Comparison of ENCODE assay signal across 9 mouse cellular contexts in the genomic region with DNA sequence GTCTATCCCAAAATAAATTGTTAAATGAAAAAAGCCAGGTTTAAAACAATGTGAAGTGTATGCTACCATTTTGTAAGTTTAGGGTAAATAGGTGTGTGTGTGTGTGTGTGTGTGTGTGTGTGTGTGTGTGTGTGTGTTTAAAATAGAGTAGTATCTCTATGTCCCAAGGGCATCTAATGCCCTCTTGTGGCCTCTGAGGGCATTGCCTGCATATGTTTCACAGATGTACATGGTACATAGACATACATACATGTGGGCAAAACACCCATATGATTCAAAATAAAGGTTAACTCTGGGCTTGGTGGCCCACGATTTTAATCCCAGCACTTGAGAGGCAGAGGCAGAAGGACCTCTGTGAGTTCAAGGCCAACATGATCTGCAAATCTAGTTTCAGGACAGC. TPM values are rescaled to one million over a fixed set of nuclear protein-coding genes. Genes with fewer than 3 reads are reported as not detected.
A peak's percentile ranks its signal among the peaks of the same experiment; 100 is the strongest.
DNase-seq lines count a peak whose midpoint lies in the region; ATAC-seq and TF ChIP-seq lines count a peak whose summit lies in the region.
"Had no signal": no experiment of that assay in that cellular context is flagged by ENCODE, and none has a peak within 500 bp of the region (broad histone marks: within the 10 kb centered on the region; RNA-seq: fewer than 3 reads in every experiment).

No protein-coding gene starts in this region.

- no peak overlapping the region for H3K27ac ChIP-seq in stomach, postnatal 0 days (replicated peaks)
- H3K27ac ChIP-seq: hindbrain, embryonic 15.5 days had no signal

- no peak overlapping the region for H3K9ac ChIP-seq in stomach, postnatal 0 days (ENCODE audit: low read length)
- H3K9ac ChIP-seq: hindbrain, embryonic 15.5 days had no signal

- no peaks in the 10 kb centered on the region for H3K9me3 ChIP-seq in stomach, postnatal 0 days (ENCODE audit: control insufficient read depth, low read length)
- H3K9me3 ChIP-seq: hindbrain, embryonic 15.5 days had no signal

- no peak for TF ChIP-seq EP300 in stomach, postnatal 0 days (optimal IDR thresholded peaks at IDR 0.05)

- DNase-seq in gastrocnemius, adult 18-20 months (ENCODE audit: low spot score) = peak; percentile 53
- no peak for DNase-seq in gastrocnemius, postnatal 10 days
- peak; percentile 43 for DNase-seq in urinary bladder, postnatal 25 days (ENCODE audit: low spot score)
- no peak for DNase-seq in urinary bladder, postnatal 10 days (ENCODE audit: low spot score)
- peak; percentile 40 for DNase-seq in embryo, embryonic 11.5 days (ENCODE audit: low read depth, low spot score)
- DNase-seq in hindlimb bud, embryonic 11.5 days (ENCODE audit: extremely low spot score, low read depth, low spot score) = peak; percentile 44
- DNase-seq in lung, postnatal 36 days = peak; percentile 90
- DNase-seq in stomach, postnatal 0 days (ENCODE audit: low spot score) = peak; percentile 70

- H3K4me1 ChIP-seq in stomach, postnatal 0 days (replicated peaks; ENCODE audit: control insufficient read depth, insufficient read depth) = no peaks in the 10 kb centered on the region
- H3K4me1 ChIP-seq: hindbrain, embryonic 15.5 days had no signal

- no peak overlapping the region for H3K4me3 ChIP-seq in stomach, postnatal 0 days (ENCODE audit: low read depth, low read length)
- H3K4me3 ChIP-seq: hindbrain, embryonic 15.5 days had no signal

- no peak for ATAC-seq in stomach, postnatal 0 days (ENCODE audit: low FRiP score, low TSS enrichment)

- TF ChIP-seq CTCF in stomach, postnatal 0 days (IDR thresholded peaks at IDR 0.05; ENCODE audit: low read depth) = peak; percentile 82

- no peak overlapping the region for H3K4me2 ChIP-seq in stomach, postnatal 0 days (replicated peaks; ENCODE audit: low read depth)
- H3K4me2 ChIP-seq: hindbrain, embryonic 15.5 days had no signal

- no peaks in the 10 kb centered on the region for H3K27me3 ChIP-seq in stomach, postnatal 0 days (ENCODE audit: control insufficient read depth, insufficient read depth, low read length)
- H3K27me3 ChIP-seq: hindbrain, embryonic 15.5 days had no signal

- peaks cover 53% of the 10 kb centered on the region for H3K36me3 ChIP-seq in stomach, postnatal 0 days (ENCODE audit: control insufficient read depth, insufficient read depth, low read length)

- WGBS in stomach, postnatal 0 days = 75% methylated on average over 1 of the region's 1 CpGs

RNA-seq across cellular contexts. Expression of a gene that starts 12.3 kb away (rescaled TPM):
- not detected for total RNA-seq in gastrocnemius, adult 18-20 months (2021)
- total RNA-seq in gastrocnemius, postnatal 10 days (2021) = not detected
- 0.07 TPM in 1 of 2 replicates, not detected in the other for polyA plus RNA-seq in stomach, postnatal 0 days (2015; fragmentation: Nextera tagmentation; extraction: Ambion mirVana)
- polyA plus RNA-seq: hindbrain, embryonic 15.5 days had no signal

RNA-seq across cellular contexts. Expression of a gene that starts 34.9 kb away (rescaled TPM):
- 10 to 100 TPM; 11.5 to 20.0 TPM for total RNA-seq in gastrocnemius, adult 18-20 months (2021)
- total RNA-seq in gastrocnemius, postnatal 10 days (2021) = 10 to 100 TPM; 58.2 to 97.6 TPM
- polyA plus RNA-seq in stomach, postnatal 0 days (2015; fragmentation: Nextera tagmentation; extraction: Ambion mirVana) = 29.0 and 33.0 TPM in 2 replicates

RNA-seq across cellular contexts. Expression of a gene that starts 44.9 kb away (rescaled TPM):
- 10 to 100 TPM; 18.7 to 23.4 TPM for total RNA-seq in gastrocnemius, adult 18-20 months (2021)
- 10 to 100 TPM; 20.5 to 35.5 TPM for total RNA-seq in gastrocnemius, postnatal 10 days (2021)
- polyA plus RNA-seq in stomach, postnatal 0 days (2015; fragmentation: Nextera tagmentation; extraction: Ambion mirVana) = 38.1 and 45.9 TPM in 2 replicates

Comparison
In these comparisons a context has a peak if more than half of its experiments do, and no peak if none do; other contexts are left out.
1. DNase-seq: peak in gastrocnemius, adult 18-20 months (single experiment), urinary bladder, postnatal 25 days (single experiment), embryo, embryonic 11.5 days (single experiment), hindlimb bud, embryonic 11.5 days (single experiment), lung, postnatal 36 days (single experiment) and stomach, postnatal 0 days (single experiment); none in gastrocnemius, postnatal 10 days (single experiment) and urinary bladder, postnatal 10 days (single experiment).